In genomic region chr1:130701976-130702375, GRCm38 (mm10) we compare ENCODE assay signal across 36 mouse cellular contexts. TPM values are rescaled to one million over a fixed set of nuclear protein-coding genes. Genes with fewer than 3 reads are reported as not detected.
"Had no signal": no experiment of that assay in that cellular context is flagged by ENCODE, and none has a peak within 500 bp of the region (broad histone marks: within the 10 kb centered on the region; RNA-seq: fewer than 3 reads in every experiment).

No protein-coding gene starts in this region.

- H3K9ac ChIP-seq: embryonic facial prominence, embryonic 12.5 days; embryonic facial prominence, embryonic 13.5 days; embryonic facial prominence, embryonic 15.5 days; forebrain, embryonic 12.5 days; forebrain, embryonic 13.5 days; forebrain, embryonic 15.5 days; forebrain, postnatal 0 days had no signal

- H3K4me1 ChIP-seq: embryonic facial prominence, embryonic 10.5 days; embryonic facial prominence, embryonic 12.5 days; embryonic facial prominence, embryonic 13.5 days; embryonic facial prominence, embryonic 15.5 days; forebrain, embryonic 10.5 days; forebrain, embryonic 12.5 days; forebrain, embryonic 13.5 days; forebrain, embryonic 15.5 days had no signal

- H3K27ac ChIP-seq: embryonic facial prominence, embryonic 10.5 days; embryonic facial prominence, embryonic 12.5 days; embryonic facial prominence, embryonic 13.5 days; embryonic facial prominence, embryonic 15.5 days; forebrain, embryonic 10.5 days; forebrain, embryonic 12.5 days; forebrain, embryonic 13.5 days; forebrain, embryonic 15.5 days; gastrocnemius, adult 2 months had no signal

- H3K27me3 ChIP-seq: embryonic facial prominence, embryonic 12.5 days; embryonic facial prominence, embryonic 13.5 days; embryonic facial prominence, embryonic 15.5 days; forebrain, embryonic 12.5 days; forebrain, embryonic 13.5 days; forebrain, embryonic 15.5 days had no signal

- DNase-seq: cerebellum, adult 2 months; cerebellum, adult 8-10 months; cerebellum, adult 9-10 months; cerebellum, adult 9-11 months; cerebellum, postnatal 10 days; cerebellum, postnatal 14 days; cerebellum, postnatal 25 days; cerebellum, postnatal 36 days; embryo, embryonic 11 days; forebrain, postnatal 0 days; gastrocnemius, adult 2 months; gastrocnemius, postnatal 10 days; gastrocnemius, postnatal 14 days; gastrocnemius, postnatal 25 days; gastrocnemius, postnatal 36 days had no signal

- H3K9me3 ChIP-seq: embryonic facial prominence, embryonic 10.5 days; embryonic facial prominence, embryonic 12.5 days; embryonic facial prominence, embryonic 13.5 days; embryonic facial prominence, embryonic 15.5 days; forebrain, embryonic 10.5 days; forebrain, embryonic 12.5 days; forebrain, embryonic 13.5 days; forebrain, embryonic 15.5 days had no signal

- H3K4me3 ChIP-seq: embryonic facial prominence, embryonic 10.5 days; embryonic facial prominence, embryonic 12.5 days; embryonic facial prominence, embryonic 13.5 days; embryonic facial prominence, embryonic 15.5 days; erythroblast, embryonic 14.5 days; forebrain, embryonic 10.5 days; forebrain, embryonic 12.5 days; forebrain, embryonic 13.5 days; forebrain, embryonic 15.5 days; gastrocnemius, adult 2 months had no signal

RNA-seq across cellular contexts. Expression of gene Gm29427, which starts 13.6 kb away (rescaled TPM):
- total RNA-seq: common myeloid progenitor, adult 5-6 weeks; gastrocnemius, adult 18-20 months; gastrocnemius, adult 8-10 months; gastrocnemius, postnatal 10 days; gastrocnemius, postnatal 25 days; gastrocnemius, postnatal 36 days; gastrocnemius, postnatal 4 days; granulocyte monocyte progenitor cell, adult 5-6 weeks had no signal
- polyA plus RNA-seq: cerebellum, adult 2 months; embryonic facial prominence, embryonic 10.5 days; embryonic facial prominence, embryonic 11.5 days; embryonic facial prominence, embryonic 12.5 days; embryonic facial prominence, embryonic 13.5 days; embryonic facial prominence, embryonic 14.5 days; embryonic facial prominence, embryonic 15.5 days; erythroblast, embryonic 14.5 days; forebrain, embryonic 10.5 days; forebrain, embryonic 11.5 days; forebrain, embryonic 12.5 days; forebrain, embryonic 13.5 days; forebrain, embryonic 14.5 days; forebrain, embryonic 15.5 days; forebrain, postnatal 0 days had no signal

RNA-seq across cellular contexts. Expression of gene C4bp, which starts 40.5 kb away (rescaled TPM):
- total RNA-seq: common myeloid progenitor, adult 5-6 weeks; forebrain, postnatal 0 days; gastrocnemius, adult 2 months; gastrocnemius, adult 8-10 months; gastrocnemius, postnatal 14 days; gastrocnemius, postnatal 25 days; gastrocnemius, postnatal 36 days; granulocyte monocyte progenitor cell, adult 5-6 weeks; heart, adult 18-20 months had no signal
- polyA plus RNA-seq: cerebellum, adult 2 months; cortical plate, adult 2 months; embryonic facial prominence, embryonic 10.5 days; embryonic facial prominence, embryonic 11.5 days; embryonic facial prominence, embryonic 12.5 days; embryonic facial prominence, embryonic 13.5 days; embryonic facial prominence, embryonic 14.5 days; embryonic facial prominence, embryonic 15.5 days; erythroblast, embryonic 14.5 days; forebrain, embryonic 10.5 days; forebrain, embryonic 11.5 days; forebrain, embryonic 12.5 days; forebrain, embryonic 13.5 days; forebrain, embryonic 14.5 days; forebrain, embryonic 15.5 days; forebrain, embryonic 16.5 days; forebrain, postnatal 0 days had no signal
